Comparison of ENCODE assay signal across 8 mouse cellular contexts in genomic region chr1:24683947-24684346, GRCm38 (mm10). TPM values are rescaled to one million over a fixed set of nuclear protein-coding genes. Genes with fewer than 3 reads are reported as not detected.
DNase-seq lines count a peak whose midpoint lies in the region; ATAC-seq lines count a peak whose summit lies in the region.

No protein-coding gene starts in this region.

- ATAC-seq in kidney, embryonic 15.5 days (replicated peaks; ENCODE audit: low FRiP score), result peak; percentile 98
- ATAC-seq in embryonic facial prominence, embryonic 14.5 days (ENCODE audit: low read depth), result peak; percentile 97
- peak; percentile 100 for ATAC-seq in limb, embryonic 11.5 days (ENCODE audit: insufficient number of reproducible peaks, low FRiP score, low TSS enrichment, low read depth)
- ATAC-seq in neural tube, embryonic 12.5 days (ENCODE audit: low FRiP score, low read depth), result peak; percentile 98

- peaks cover 6% of the 10 kb centered on the region for H3K4me1 ChIP-seq in kidney, embryonic 15.5 days
- peaks cover 3% of the 10 kb centered on the region; the same call in 1 of the 2 replicates for H3K4me1 ChIP-seq in embryonic facial prominence, embryonic 14.5 days (ENCODE audit: control insufficient read depth, insufficient read depth, low read length)
- no peaks in the 10 kb centered on the region for H3K4me1 ChIP-seq in limb, embryonic 11.5 days (ENCODE audit: control insufficient read depth, insufficient read depth, low read length)
- H3K4me1 ChIP-seq in neural tube, embryonic 12.5 days, result peaks cover 6% of the 10 kb centered on the region

- whole genome bisulfite sequencing in kidney, embryonic 15.5 days, result 78% methylated on average over 1 of the region's 1 CpGs
- 85% methylated on average over 1 of the region's 1 CpGs for WGBS in embryonic facial prominence, embryonic 14.5 days
- WGBS in limb, embryonic 11.5 days, result 92% methylated on average over 1 of the region's 1 CpGs
- WGBS in neural tube, embryonic 12.5 days, result 90% methylated on average over 1 of the region's 1 CpGs

- H3K4me3 ChIP-seq in kidney, embryonic 15.5 days (replicated peaks), result no peak overlapping the region
- H3K4me3 ChIP-seq in embryonic facial prominence, embryonic 14.5 days (ENCODE audit: low read depth, low read length), result no peak overlapping the region
- H3K4me3 ChIP-seq in limb, embryonic 11.5 days (ENCODE audit: low read depth, low read length), result no peak overlapping the region
- no peak overlapping the region for H3K4me3 ChIP-seq in neural tube, embryonic 12.5 days

- H3K9me3 ChIP-seq in kidney, embryonic 15.5 days (replicated peaks), result no peaks in the 10 kb centered on the region
- H3K9me3 ChIP-seq in embryonic facial prominence, embryonic 14.5 days (ENCODE audit: control insufficient read depth, low read length), result no peaks in the 10 kb centered on the region
- H3K9me3 ChIP-seq in limb, embryonic 11.5 days (ENCODE audit: control insufficient read depth, low read length), result no peaks in the 10 kb centered on the region
- no peaks in the 10 kb centered on the region for H3K9me3 ChIP-seq in neural tube, embryonic 12.5 days

- H3K9ac ChIP-seq in kidney, embryonic 15.5 days, result no peak overlapping the region
- no peak overlapping the region for H3K9ac ChIP-seq in embryonic facial prominence, embryonic 14.5 days (ENCODE audit: low read depth, low read length)
- H3K9ac ChIP-seq in limb, embryonic 11.5 days (ENCODE audit: low read length), result no peak overlapping the region
- no peak overlapping the region for H3K9ac ChIP-seq in neural tube, embryonic 12.5 days

- peaks cover 14% of the 10 kb centered on the region for H3K36me3 ChIP-seq in kidney, embryonic 15.5 days
- peaks cover 13% of the 10 kb centered on the region for H3K36me3 ChIP-seq in embryonic facial prominence, embryonic 14.5 days (ENCODE audit: control insufficient read depth, insufficient read depth, low read length)
- no peaks in the 10 kb centered on the region for H3K36me3 ChIP-seq in limb, embryonic 11.5 days (ENCODE audit: control insufficient read depth, insufficient read depth, low read length)
- peaks cover 11% of the 10 kb centered on the region for H3K36me3 ChIP-seq in neural tube, embryonic 12.5 days

- DNase-seq in kidney, adult 11 months, result no peak
- peak; percentile 47 for DNase-seq in embryonic facial prominence, embryonic 14.5 days (ENCODE audit: low spot score)
- peak; percentile 34 for DNase-seq in limb, embryonic 11.5 days (ENCODE audit: low spot score)
- no peak for DNase-seq in adrenal gland, postnatal 10 days
- DNase-seq in thymus, adult 18-20 months, result no peak
- DNase-seq in layer of hippocampus, adult 18-20 months (ENCODE audit: low spot score in 2 of 2), result no peak

- no peak overlapping the region for H3K27ac ChIP-seq in kidney, embryonic 15.5 days
- H3K27ac ChIP-seq in embryonic facial prominence, embryonic 14.5 days (replicated peaks; ENCODE audit: low read depth, low read length), result no peak overlapping the region
- no peak overlapping the region for H3K27ac ChIP-seq in limb, embryonic 11.5 days (replicated peaks; ENCODE audit: low read depth, low read length)
- no peak overlapping the region for H3K27ac ChIP-seq in neural tube, embryonic 12.5 days

- no peaks in the 10 kb centered on the region for H3K27me3 ChIP-seq in kidney, embryonic 15.5 days
- no peaks in the 10 kb centered on the region for H3K27me3 ChIP-seq in embryonic facial prominence, embryonic 14.5 days (replicated peaks; ENCODE audit: control insufficient read depth, insufficient read depth, low read length)
- no peaks in the 10 kb centered on the region for H3K27me3 ChIP-seq in limb, embryonic 11.5 days (ENCODE audit: control insufficient read depth, insufficient read depth, low read length)
- H3K27me3 ChIP-seq in neural tube, embryonic 12.5 days (replicated peaks), result no peaks in the 10 kb centered on the region

- no peak overlapping the region for H3K4me2 ChIP-seq in kidney, embryonic 15.5 days
- no peak overlapping the region for H3K4me2 ChIP-seq in embryonic facial prominence, embryonic 14.5 days (ENCODE audit: low read depth, low read length)
- no peak overlapping the region for H3K4me2 ChIP-seq in limb, embryonic 11.5 days (ENCODE audit: low read depth, severe bottlenecking)
- no peak overlapping the region for H3K4me2 ChIP-seq in neural tube, embryonic 12.5 days (replicated peaks)

RNA-seq across cellular contexts. Expression of gene Lmbrd1, which starts 5.5 kb away (rescaled TPM):
- polyA plus RNA-seq in kidney, embryonic 15.5 days (2015; fragmentation: Nextera tagmentation; extraction: Ambion mirVana), result 31.8 and 34.9 TPM in 2 replicates
- polyA plus RNA-seq in embryonic facial prominence, embryonic 14.5 days (2014; fragmentation: Nextera tagmentation; extraction: Ambion mirVana), result 27.1 and 30.3 TPM in 2 replicates
- polyA plus RNA-seq in limb, embryonic 11.5 days (2014; fragmentation: Nextera tagmentation; extraction: Ambion mirVana), result 21.2 and 25.1 TPM in 2 replicates
- 33.1 and 37.2 TPM in 2 replicates for polyA plus RNA-seq in neural tube, embryonic 12.5 days (2016; fragmentation: Nextera tagmentation; extraction: Ambion mirVana)
- 10 to 100 TPM; 48.1 to 51.2 TPM for total RNA-seq in adrenal gland, postnatal 10 days (2021)
- 100 to 1,000 TPM; 113 to 114 TPM for total RNA-seq in layer of hippocampus, adult 18-20 months (2021)

Comparison
In these comparisons a context has a peak if more than half of its experiments do, and no peak if none do; other contexts are left out.
1. DNase-seq: peak in embryonic facial prominence, embryonic 14.5 days (single experiment) and limb, embryonic 11.5 days (single experiment); none in kidney, adult 11 months (single experiment), adrenal gland, postnatal 10 days (single experiment), thymus, adult 18-20 months (0 of 2) and layer of hippocampus, adult 18-20 months (0 of 2).
2. Peak in every context shown above with its lines, with median percentiles within 50 percentile points of each other: ATAC-seq.